17 mouse cellular contexts compared by ENCODE assay signal in genomic region chr4:7385069-7385468, GRCm38 (mm10).
"Had no signal": no experiment of that assay in that cellular context is flagged by ENCODE, and none has a peak within 500 bp of the region (broad histone marks: within the 10 kb centered on the region; RNA-seq: fewer than 3 reads in every experiment).

No protein-coding gene starts in this region.

- H3K27ac ChIP-seq: liver, embryonic 13.5 days; liver, embryonic 15.5 days; lung, embryonic 15.5 days; macrophage; midbrain, embryonic 13.5 days; midbrain, embryonic 15.5 days; neural tube, embryonic 12.5 days; stomach, embryonic 15.5 days; stomach, postnatal 0 days had no signal

- H3K36me3 ChIP-seq: liver, embryonic 13.5 days; liver, embryonic 15.5 days; lung, embryonic 15.5 days; midbrain, embryonic 13.5 days; midbrain, embryonic 15.5 days; neural tube, embryonic 12.5 days; stomach, embryonic 15.5 days had no signal

- H3K27me3 ChIP-seq: liver, embryonic 13.5 days; liver, embryonic 15.5 days; lung, embryonic 15.5 days; megakaryocyte, embryonic 14.5 days; midbrain, embryonic 13.5 days; midbrain, embryonic 15.5 days; neural tube, embryonic 12.5 days; stomach, embryonic 15.5 days had no signal

- DNase-seq: liver, embryonic 13.5 days; liver, postnatal 0 days; right cerebral cortex, postnatal 14 days; thymus, adult 2 months; thymus, postnatal 25 days; thymus, postnatal 4 days had no signal

- H3K4me1 ChIP-seq: liver, embryonic 13.5 days; liver, embryonic 15.5 days; lung, embryonic 15.5 days; midbrain, embryonic 13.5 days; midbrain, embryonic 15.5 days; neural tube, embryonic 12.5 days; stomach, embryonic 15.5 days had no signal

- H3K4me3 ChIP-seq: liver, embryonic 13.5 days; liver, embryonic 15.5 days; lung, embryonic 15.5 days; megakaryocyte, embryonic 14.5 days; midbrain, embryonic 13.5 days; midbrain, embryonic 15.5 days; neural tube, embryonic 12.5 days; stomach, embryonic 15.5 days had no signal

- H3K9me3 ChIP-seq: liver, embryonic 13.5 days; liver, embryonic 15.5 days; lung, embryonic 15.5 days; megakaryocyte, embryonic 14.5 days; midbrain, embryonic 13.5 days; midbrain, embryonic 15.5 days; neural tube, embryonic 12.5 days; stomach, embryonic 15.5 days had no signal

- H3K4me2 ChIP-seq: liver, embryonic 11.5 days; liver, embryonic 13.5 days; liver, embryonic 15.5 days; lung, embryonic 15.5 days; midbrain, embryonic 11.5 days; midbrain, embryonic 13.5 days; midbrain, embryonic 15.5 days; neural tube, embryonic 12.5 days; stomach, embryonic 15.5 days had no signal

- ATAC-seq: liver, postnatal 0 days; midbrain, embryonic 13.5 days; midbrain, embryonic 15.5 days had no signal

- H3K9ac ChIP-seq: liver, embryonic 13.5 days; liver, embryonic 15.5 days; liver, postnatal 0 days; lung, embryonic 15.5 days; midbrain, embryonic 13.5 days; midbrain, embryonic 15.5 days; neural tube, embryonic 12.5 days; stomach, embryonic 15.5 days had no signal
